Mouse (Mus musculus): ENCODE results near the gene Vmn1r128.
"Not testable (repeated sequence)": the region's sequence is repeated elsewhere in the genome, so short reads cannot be mapped to it uniquely, and the experiment has no call there.

Vmn1r128 gene

GRCm38 (mm10) chr7:21349073-21349472 is at the start of gene Vmn1r128:
TSS of gene Vmn1r128 (plus strand) at chr7:21349373.
- DNase-seq = not testable (repeated sequence)

- not testable (repeated sequence) for DNase-seq
These were observed 47.8 kb upstream of the Vmn1r128 start, which contains the start of gene Vmn1r126 for GRCm38 (mm10) chr7:21301367-21301766. TSS of gene Vmn1r126 (minus strand) at chr7:21301467.

DNA sequence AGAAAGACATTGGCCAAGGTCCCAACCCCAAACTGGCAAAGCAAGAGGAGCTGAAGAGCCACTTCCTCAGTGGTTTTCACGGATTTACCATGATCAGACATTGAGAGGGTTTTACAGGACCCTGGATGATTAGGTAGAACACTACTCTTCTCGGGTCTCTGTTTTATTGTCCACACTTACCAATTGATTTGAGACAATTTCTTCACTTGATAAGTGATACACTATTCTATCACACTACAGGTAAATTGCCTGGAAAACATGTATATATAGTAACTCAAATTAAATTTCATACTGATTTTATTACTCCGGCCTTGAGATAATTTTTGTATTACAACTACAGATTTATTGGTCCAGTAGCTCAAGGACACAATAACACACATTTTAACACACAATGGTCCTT is 29.4 kb upstream of the Vmn1r128 start, which contains the start of gene Vmn1r127:
Gene Vmn1r127, minus strand, starts transcription at position 101 of the 400 bp plus-strand sequence.
- DNase-seq = not testable (repeated sequence)

DNA sequence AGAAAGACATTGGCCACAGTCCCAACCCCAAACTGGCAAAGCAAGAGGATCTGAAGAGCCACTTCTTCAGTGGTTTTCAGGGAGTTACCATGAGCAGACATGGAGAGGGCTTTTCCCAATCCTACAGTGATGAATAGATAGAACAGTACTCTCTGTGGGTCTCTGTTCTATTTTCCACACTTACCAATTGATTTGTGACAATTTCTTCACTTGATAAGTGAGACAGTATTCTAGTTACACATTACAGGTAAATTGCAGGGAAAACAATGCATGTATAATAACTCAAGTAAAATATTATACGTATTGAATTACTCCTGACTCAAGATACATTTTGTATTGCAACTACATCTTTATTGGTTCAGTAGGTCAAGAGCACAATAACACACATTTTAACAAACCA is 12.0 kb downstream of the Vmn1r128 start, which contains the start of gene Vmn1r129:
Gene Vmn1r129, minus strand, starts transcription at position 101 of the 400 bp plus-strand sequence.
- not testable (repeated sequence) for DNase-seq
